Mouse (Mus musculus) frontal cortex, adult (tissue): ENCODE measurements at regions not wholly inside any gene's neighbourhood (a gene's known extent, or its start where the extent isn't known, plus 50 kb on each side); places are given as distances from the start of the nearest gene placed in this dataset.

Experiments
- ATAC-seq: cut with Nextera tagmentation; 2 replicates; pipeline ENCODE4 v1.9.2; 2017; ENCODE audit warnings: mild to moderate bottlenecking, moderate library complexity, mixed read lengths; ENCODE audit not compliant: low TSS enrichment

- ATAC-seq: no peak
These were observed 56.5 kb downstream of the Tmsb4x start for GRCm38 (mm10) chrX:167152611-167153010.

GRCm38 (mm10) chrX:167151341-167151740 lies 57.8 kb downstream of the Tmsb4x start:
- ATAC-seq: no peak

GRCm38 (mm10) chrX:167149400-167149799 lies 59.7 kb downstream of the Tmsb4x start:
- peak; percentile 81 for ATAC-seq

- ATAC-seq: peak; percentile 85
These were observed 62.4 kb downstream of the Tmsb4x start for GRCm38 (mm10) chrX:167146513-167147360.

- ATAC-seq: no peak
These were observed 63.5 kb downstream of the Tmsb4x start for GRCm38 (mm10) chrX:167145508-167146182.

GRCm38 (mm10) chrX:167139110-167139509 lies 70.0 kb downstream of the Tmsb4x start:
- no peak for ATAC-seq

- no peak for ATAC-seq
These were observed 74.9 kb downstream of the Tmsb4x start for GRCm38 (mm10) chrX:167134250-167134649.

- no peak for ATAC-seq
These were observed 76.1 kb downstream of the Tmsb4x start for GRCm38 (mm10) chrX:167132989-167133395.

GRCm38 (mm10) chrX:167131317-167131716 lies 77.8 kb downstream of the Tmsb4x start:
- ATAC-seq: no peak

GRCm38 (mm10) chrX:167130601-167131000 lies 78.5 kb downstream of the Tmsb4x start:
- ATAC-seq: no peak

- no peak for ATAC-seq
These were observed 89.8 kb downstream of the Tmsb4x start for GRCm38 (mm10) chrX:167119288-167119687.

GRCm38 (mm10) chrX:167115096-167115495 lies 94.0 kb downstream of the Tmsb4x start:
- ATAC-seq: no peak

- no peak for ATAC-seq
These were observed 97.8 kb downstream of the Tmsb4x start for GRCm38 (mm10) chrX:167111059-167111871.

GRCm38 (mm10) chrX:167108356-167108755 lies 100.8 kb downstream of the Tmsb4x start:
- ATAC-seq: no peak

GRCm38 (mm10) chrX:167107469-167107868 lies 101.6 kb downstream of the Tmsb4x start:
- ATAC-seq: no peak

GRCm38 (mm10) chrX:167105931-167106417 lies 103.1 kb downstream of the Tmsb4x start:
- ATAC-seq: peak; percentile 86

GRCm38 (mm10) chrX:167105354-167105753 lies 103.8 kb downstream of the Tmsb4x start:
- ATAC-seq: no peak

GRCm38 (mm10) chrX:167104247-167104621 lies 104.9 kb downstream of the Tmsb4x start:
- no peak for ATAC-seq

- ATAC-seq: no peak
These were observed 105.4 kb downstream of the Tmsb4x start for GRCm38 (mm10) chrX:167103501-167104246.

GRCm38 (mm10) chrX:167101929-167102328 lies 107.2 kb downstream of the Tmsb4x start:
- no peak for ATAC-seq

- ATAC-seq: no peak
These were observed 109.7 kb downstream of the Tmsb4x start for GRCm38 (mm10) chrX:167099411-167099810.
